Mouse (Mus musculus): Measurements from ENCODE around the gene Tbc1d19. TPM values are rescaled to one million over a fixed set of nuclear protein-coding genes. Genes with fewer than 3 reads are reported as not detected.

Gene Tbc1d19
- total RNA-seq, 2 experiments from 2014 or later = 39.7 to 41.1 TPM

DNA sequence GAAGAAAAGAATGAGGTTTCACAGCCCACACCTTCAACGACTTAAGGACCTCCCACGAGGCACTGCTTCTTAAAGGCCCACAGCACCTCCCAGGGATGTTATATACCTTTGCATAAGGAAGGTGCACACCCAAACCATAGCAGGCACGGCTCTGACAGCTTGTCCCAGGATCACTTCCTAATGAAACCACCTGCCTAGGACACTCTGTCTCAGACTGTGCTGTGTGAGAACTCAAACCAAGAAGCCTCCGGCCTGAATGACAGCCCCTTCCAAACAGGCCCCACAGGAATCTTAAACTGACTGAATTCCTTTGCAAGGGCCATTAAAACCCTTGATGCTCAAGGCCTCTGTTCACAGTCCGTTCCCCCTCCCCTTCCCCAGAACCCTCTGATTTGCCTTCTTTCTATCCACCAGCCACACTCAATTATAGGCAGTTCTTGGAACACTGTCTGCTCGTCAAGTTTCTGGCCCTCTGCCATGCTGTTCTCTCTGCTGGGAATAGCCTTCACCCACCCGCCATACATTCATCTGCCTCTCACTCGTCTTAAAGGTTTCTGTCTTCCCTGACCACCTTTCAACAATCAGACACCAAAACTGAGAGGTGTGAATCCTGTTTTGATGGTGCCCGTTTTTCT is 138.3 kb downstream of the Tbc1d19 start:
- no peak for DNase-seq (ENCODE audit: low spot score in 2 of 2)

DNA sequence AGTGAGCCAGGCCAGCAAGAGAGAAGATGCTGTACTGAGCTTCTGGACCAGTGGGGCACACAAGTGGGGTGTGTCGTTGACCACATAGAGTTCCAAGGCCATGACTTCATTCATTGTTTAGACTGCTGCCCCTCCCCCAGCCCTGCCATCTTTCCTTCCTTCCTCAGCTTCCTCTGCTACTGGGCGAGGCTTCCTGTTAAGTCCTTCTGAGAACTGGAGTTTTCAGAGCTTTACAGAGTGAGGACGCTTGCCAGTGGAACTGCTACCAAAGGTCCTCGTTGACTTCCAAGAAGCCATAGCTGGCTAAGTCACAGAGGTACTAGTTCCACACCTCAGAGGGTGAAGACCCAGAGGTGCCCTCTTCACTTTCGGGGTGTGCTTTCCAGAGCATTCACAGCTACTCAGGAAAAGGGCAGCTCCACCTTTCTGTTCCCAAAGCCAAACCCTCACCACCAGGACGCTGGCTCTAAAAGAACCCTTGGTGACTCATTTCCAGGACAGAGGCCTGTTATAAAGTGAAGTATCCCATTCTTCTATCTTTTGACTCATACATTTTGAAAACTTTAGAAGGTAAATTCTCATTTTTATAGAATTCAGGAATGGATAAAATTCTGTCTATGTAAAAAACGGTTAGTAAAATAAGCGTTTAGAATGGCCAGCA is 139.3 kb downstream of the Tbc1d19 start:
- peak in 1 of 2 experiments; percentile 29 for DNase-seq (ENCODE audit: low spot score in 2 of 2)

- no peak for DNase-seq (ENCODE audit: low spot score in 2 of 2)
Measured at GRCm38 (mm10) chr5:53950189-53950588, 140.8 kb downstream of the Tbc1d19 start.

DNA sequence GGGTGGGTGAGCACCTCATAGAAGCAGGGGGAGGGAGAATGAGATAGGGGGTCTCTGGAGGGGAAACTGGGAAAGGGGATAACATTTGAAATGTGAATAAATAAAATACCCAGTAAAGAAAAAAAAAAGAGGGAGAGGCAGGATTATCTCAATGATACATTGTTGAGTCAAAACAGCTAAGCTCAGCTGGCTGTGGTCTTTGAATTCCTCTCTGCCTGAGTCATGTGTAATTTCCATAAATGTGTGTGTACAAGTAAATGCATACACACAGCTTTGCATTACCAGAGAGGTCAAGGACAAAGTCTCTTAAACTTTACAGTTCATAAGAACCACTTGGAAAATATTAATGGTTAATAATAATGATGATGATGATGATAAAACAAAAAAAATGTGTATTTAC is 143.8 kb downstream of the Tbc1d19 start:
- no peak for DNase-seq (ENCODE audit: low spot score in 2 of 2)

Other genes starting within 250 kb of the Tbc1d19 start
- gene Cckar, start 101.9 kb upstream of the Tbc1d19 start, total RNA-seq (2021) = 1 to 10 TPM in 1 of 2 experiments, under 1 TPM in 1; 0.08 to 9.2 TPM
- 10 to 100 TPM; 30.3 to 31.9 TPM for gene Stim2, start 188.9 kb downstream of the Tbc1d19 start, total RNA-seq (2021)

All from adrenal gland, postnatal 4 days (tissue).